Mouse (Mus musculus) cerebellum, adult 2 months (tissue): ENCODE measurements around the gene Mcm8. TPM values are rescaled to one million over a fixed set of nuclear protein-coding genes. Genes with fewer than 3 reads are reported as not detected.

Source experiments
- DNase-seq, 2 experiments: peaks; one replicate each; pipeline ENCODE4 v3.0.0; 2021
- H3K27ac ChIP-seq: fragments of 200-500 bp; 2 replicates; pipeline ENCODE4 v1.5.1; 2012; ENCODE audit warnings: low read length, control low read depth, inconsistent platforms; ENCODE audit not compliant: insufficient read depth
- H3K27me3 ChIP-seq: fragments of 200-500 bp; 2 replicates; pipeline ENCODE4 v1.6.1; 2012; ENCODE audit warnings: inconsistent platforms, mild to moderate bottlenecking, low read length, moderate library complexity; ENCODE audit not compliant: control insufficient read depth, insufficient read depth
- H3K4me1 ChIP-seq: fragments of 200-500 bp; 2 replicates; pipeline ENCODE4 v1.6.1; 2011; ENCODE audit warnings: low read length; ENCODE audit not compliant: control insufficient read depth, insufficient read depth
- H3K4me3 ChIP-seq: fragments of 200-500 bp; replicated peaks from 2 replicates; pipeline ENCODE3; 2011; ENCODE audit warnings: mild to moderate bottlenecking, low read depth, low read length, control low read depth; ENCODE audit not compliant: insufficient read depth
- CTCF ChIP-seq: fragments of 200-500 bp; IDR thresholded peaks from 2 replicates; pipeline ENCODE4 v1.5.1; 2011; ENCODE audit warnings: low read depth, mild to moderate bottlenecking, control low read depth, low read length, moderate library complexity, borderline replicate concordance; ENCODE audit not compliant: insufficient read depth
- POLR2A ChIP-seq: fragments of 200-500 bp; IDR thresholded peaks from 2 replicates; pipeline ENCODE4 v1.6.1; 2011; ENCODE audit warnings: low read length, control low read depth, borderline replicate concordance; ENCODE audit not compliant: insufficient read depth
- WGBS: fragments of 180-500 bp; shearing (Covaris S2); methylation state at CpG from one replicate; pipeline ENCODE4 v1.1.7; 2018; 5-methylcytosine and 5-hydroxymethylcytosine counted together
- polyA plus RNA-seq: library from polyadenylated mRNA; depleted of rRNA; stranded (reverse); fragments of >200 nt; gene quantifications from 2 replicates; pipeline ENCODE4 v1.2.3, GENCODE M21; 2012; rRNA removed

The Mcm8 gene
- polyA plus RNA-seq, 1 experiment = 3.4 TPM

- Histone ChIP-seq H3K27me3 (no peaks in the 10 kb centered on the region), H3K4me1 (no peaks in the 10 kb centered on the region), H3K27ac (no peak overlapping the region), H3K4me3 (no peak overlapping the region)
- WGBS = 67% methylated on average over 1 of the region's 1 CpGs
- TF ChIP-seq CTCF = no peak
- TF ChIP-seq POLR2A = no peak
- DNase-seq = no peak
Measured at GRCm38 (mm10) chr2:132876991-132877390, 61.0 kb downstream of the Mcm8 start.

- Histone ChIP-seq H3K4me3 (peak overlapping the region; percentile 49), H3K27me3 (no peaks in the 10 kb centered on the region), H3K4me1 (no peaks in the 10 kb centered on the region), H3K27ac (no peak overlapping the region)
- no peak for TF ChIP-seq CTCF
- no peak for TF ChIP-seq POLR2A
- peak in 1 of 2 experiments; percentile 28 for DNase-seq
- WGBS = under 1% methylated on average over 58 of the region's 58 CpGs
Measured at GRCm38 (mm10) chr2:132879261-132880044, 63.5 kb downstream of the Mcm8 start.

- H3K27me3 ChIP-seq = no peaks in the 10 kb centered on the region
- H3K27ac ChIP-seq = no peak within 1 kb of the TSS
- TF ChIP-seq POLR2A (no peak), CTCF (no peak)
- no peaks in the 10 kb centered on the region for H3K4me1 ChIP-seq
- peak within 1 kb of the TSS; percentile 49 for H3K4me3 ChIP-seq
- no peak for DNase-seq
- WGBS = 47% methylated on average over 12 of the region's 12 CpGs
Measured at GRCm38 (mm10) chr2:132880844-132881645, 65.1 kb downstream of the Mcm8 start, which contains the start of gene Lrrn4. Gene Lrrn4 (minus strand): TSS chr2:132880891.

GRCm38 (mm10) chr2:132884303-132884967 lies 68.5 kb downstream of the Mcm8 start:
- no peak overlapping the region for H3K4me3 ChIP-seq
- no peaks in the 10 kb centered on the region for H3K4me1 ChIP-seq
- H3K27me3 ChIP-seq = no peaks in the 10 kb centered on the region
- no peak overlapping the region for H3K27ac ChIP-seq
- TF ChIP-seq POLR2A (no peak), CTCF (no peak)
- no peak for DNase-seq
- 69% methylated on average over 8 of the region's 8 CpGs for WGBS

GRCm38 (mm10) chr2:132885312-132885711 lies 69.4 kb downstream of the Mcm8 start:
- no peak for TF ChIP-seq POLR2A
- no peak for TF ChIP-seq CTCF
- H3K27ac ChIP-seq = no peak overlapping the region
- no peaks in the 10 kb centered on the region for H3K4me1 ChIP-seq
- H3K27me3 ChIP-seq = no peaks in the 10 kb centered on the region
- DNase-seq = no peak
- no peak overlapping the region for H3K4me3 ChIP-seq
- WGBS = 90% methylated on average over 7 of the region's 7 CpGs

Other genes starting within 250 kb of the Mcm8 start
- gene Gpcpd1, start 228.4 kb upstream of the Mcm8 start, polyA plus RNA-seq = 81.5 and 88.2 TPM in 2 replicates
- 29.5 and 29.7 TPM in 2 replicates for gene Shld1, start 129.2 kb upstream of the Mcm8 start, polyA plus RNA-seq
- 330 and 333 TPM in 2 replicates for gene Chgb, start 34.9 kb upstream of the Mcm8 start, polyA plus RNA-seq
- 33.9 and 34.1 TPM in 2 replicates for gene Trmt6, start 86 bp upstream of the Mcm8 start, polyA plus RNA-seq
- 24.4 and 26.0 TPM in 2 replicates for gene Crls1, start 30.5 kb downstream of the Mcm8 start, polyA plus RNA-seq
- gene Lrrn4, start 64.8 kb downstream of the Mcm8 start, polyA plus RNA-seq = 0.14 and 0.23 TPM in 2 replicates
- not detected in 2 replicates for gene Fermt1, start 129.8 kb downstream of the Mcm8 start, polyA plus RNA-seq